Mouse (Mus musculus): ENCODE measurements around the gene Tmco5.
A peak's percentile ranks its signal among the peaks of the same experiment; 100 is the strongest.

Gene Tmco5

GRCm38 (mm10) chr2:116878391-116878790 lies at the start of gene Tmco5:
Gene Tmco5 (plus strand): TSS chr2:116878691.
- no peak for DNase-seq (ENCODE audit: low read depth in 1 of 2, low spot score in 2 of 2)

DNA sequence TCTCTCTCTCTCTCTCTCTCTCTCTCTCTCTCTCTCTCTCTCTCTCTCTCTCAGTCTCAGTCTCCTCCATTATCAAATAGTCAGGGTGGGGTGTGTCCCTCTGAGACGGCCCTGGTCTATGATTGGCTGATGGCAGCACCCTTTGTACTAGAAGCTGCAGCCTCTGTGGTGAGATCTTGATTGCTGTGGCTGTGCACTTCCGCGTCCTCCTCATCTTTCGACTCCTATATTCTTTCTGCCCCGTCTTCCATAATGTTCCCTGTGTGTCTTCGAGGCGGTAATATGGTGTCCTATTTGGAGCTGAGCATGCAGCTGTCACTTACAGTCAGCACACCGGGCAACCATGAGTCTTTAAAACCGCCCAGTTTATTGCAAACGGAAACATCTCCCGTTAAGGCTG lies 46.6 kb upstream of the Tmco5 start:
- DNase-seq (ENCODE audit: low read depth in 1 of 2, low spot score in 2 of 2) = no peak

GRCm38 (mm10) chr2:116837829-116838228 lies 40.7 kb upstream of the Tmco5 start:
- DNase-seq (ENCODE audit: low read depth in 1 of 2, low spot score in 2 of 2) = no peak

- DNase-seq (ENCODE audit: low read depth in 1 of 2, low spot score in 2 of 2) = no peak
These were observed 39.8 kb upstream of the Tmco5 start for GRCm38 (mm10) chr2:116838538-116839197.

- no peak for DNase-seq (ENCODE audit: low read depth in 1 of 2, low spot score in 2 of 2)
These were observed 28.4 kb upstream of the Tmco5 start for GRCm38 (mm10) chr2:116849980-116850636.

- DNase-seq (ENCODE audit: low read depth in 1 of 2, low spot score in 2 of 2) = no peak
These were observed 27.1 kb upstream of the Tmco5 start for GRCm38 (mm10) chr2:116851356-116851755.

GRCm38 (mm10) chr2:116852249-116852648 lies 26.2 kb upstream of the Tmco5 start:
- no peak for DNase-seq (ENCODE audit: low read depth in 1 of 2, low spot score in 2 of 2)

- DNase-seq (ENCODE audit: low read depth in 1 of 2, low spot score in 2 of 2) = no peak
These were observed 19.8 kb upstream of the Tmco5 start for GRCm38 (mm10) chr2:116858703-116859102.

DNA sequence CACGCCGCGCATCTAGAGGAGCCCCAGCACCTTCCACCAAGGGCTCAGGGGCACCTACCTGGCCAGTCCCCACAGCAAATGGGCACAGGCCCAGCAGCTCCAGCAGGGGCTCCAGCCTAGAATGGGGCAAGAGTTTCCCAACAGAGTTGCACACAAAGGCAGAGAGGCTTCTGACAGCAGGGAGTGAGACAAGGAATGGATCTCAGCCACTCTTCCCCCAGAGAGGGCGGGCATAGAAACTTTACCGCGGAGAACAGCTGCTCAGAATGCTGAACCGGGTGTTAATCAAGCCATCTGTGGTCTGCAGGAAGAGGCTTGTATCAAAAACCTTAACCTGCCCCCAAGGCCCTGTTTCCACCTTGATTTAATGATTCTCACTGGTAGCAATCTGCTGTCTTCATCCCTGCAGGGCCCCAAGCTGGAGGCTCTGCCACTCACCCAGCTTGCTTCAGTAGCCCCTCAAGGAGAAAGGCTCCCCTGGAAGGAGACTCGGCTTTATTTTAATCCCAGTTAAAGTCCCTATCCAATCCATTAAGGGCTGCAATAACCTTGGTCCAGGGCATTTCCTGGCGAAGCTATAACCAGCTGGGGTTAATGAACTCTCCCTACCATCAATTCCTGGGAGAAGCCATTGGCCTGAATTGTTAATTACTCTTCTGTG lies 1.4 kb upstream of the Tmco5 start:
- DNase-seq (ENCODE audit: low read depth in 1 of 2, low spot score in 2 of 2) = no peak

- DNase-seq (ENCODE audit: low read depth in 1 of 2, low spot score in 2 of 2) = no peak
These were observed 1.2 kb downstream of the Tmco5 start for GRCm38 (mm10) chr2:116879730-116880129.

DNA sequence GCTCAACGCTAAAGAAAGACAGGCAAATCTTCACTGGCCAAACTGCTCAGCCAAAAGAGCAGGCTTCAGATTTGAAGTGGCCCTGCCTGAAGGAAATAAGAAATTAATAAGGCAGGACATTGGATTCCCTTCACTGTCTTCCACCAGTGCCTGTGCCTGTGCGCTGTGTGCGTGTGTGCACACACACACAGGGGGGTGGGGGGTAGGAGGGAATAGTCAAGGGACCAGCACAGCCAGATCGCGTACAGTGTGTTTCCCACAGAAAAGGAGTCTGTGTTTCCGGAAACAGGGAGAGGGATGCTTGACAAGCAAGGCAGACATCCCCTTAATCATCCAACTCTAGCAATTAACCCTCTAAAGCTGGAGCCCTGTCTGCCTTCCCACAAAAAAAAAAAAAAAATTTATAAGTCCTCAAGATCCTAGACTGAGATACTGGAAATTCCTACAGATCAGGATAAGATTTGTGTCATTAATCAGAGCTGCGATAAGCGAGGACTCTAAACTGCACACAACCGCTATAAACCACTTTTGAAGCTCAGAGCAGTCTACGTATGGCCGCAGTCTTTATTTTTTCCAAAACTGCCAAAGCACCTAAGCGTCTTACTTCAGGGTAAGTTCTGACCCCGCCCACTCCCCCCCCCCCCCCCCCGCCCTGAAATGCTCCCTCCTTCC lies 15.0 kb downstream of the Tmco5 start:
- DNase-seq (ENCODE audit: low read depth in 1 of 2, low spot score in 2 of 2) = no peak

DNA sequence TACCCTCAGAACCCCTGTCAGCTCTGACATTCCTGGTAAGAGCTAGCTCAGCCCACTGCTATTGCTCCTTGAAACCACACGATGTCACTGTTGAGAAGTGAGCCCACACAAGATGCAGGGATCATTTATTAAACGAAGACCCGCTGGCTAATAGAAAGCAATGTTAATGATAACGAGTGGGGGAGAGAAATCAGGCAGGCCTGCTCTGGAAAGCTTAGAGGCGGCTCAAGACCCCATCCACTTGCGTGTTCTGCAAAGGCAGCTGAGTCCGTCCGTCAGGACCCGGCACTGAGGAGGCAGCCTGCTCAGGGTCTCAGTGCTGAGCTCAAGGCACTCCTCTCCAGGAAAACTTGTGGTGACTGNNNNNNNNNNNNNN lies 15.5 kb downstream of the Tmco5 start:
- DNase-seq (ENCODE audit: low read depth in 1 of 2, low spot score in 2 of 2) = no peak

DNA sequence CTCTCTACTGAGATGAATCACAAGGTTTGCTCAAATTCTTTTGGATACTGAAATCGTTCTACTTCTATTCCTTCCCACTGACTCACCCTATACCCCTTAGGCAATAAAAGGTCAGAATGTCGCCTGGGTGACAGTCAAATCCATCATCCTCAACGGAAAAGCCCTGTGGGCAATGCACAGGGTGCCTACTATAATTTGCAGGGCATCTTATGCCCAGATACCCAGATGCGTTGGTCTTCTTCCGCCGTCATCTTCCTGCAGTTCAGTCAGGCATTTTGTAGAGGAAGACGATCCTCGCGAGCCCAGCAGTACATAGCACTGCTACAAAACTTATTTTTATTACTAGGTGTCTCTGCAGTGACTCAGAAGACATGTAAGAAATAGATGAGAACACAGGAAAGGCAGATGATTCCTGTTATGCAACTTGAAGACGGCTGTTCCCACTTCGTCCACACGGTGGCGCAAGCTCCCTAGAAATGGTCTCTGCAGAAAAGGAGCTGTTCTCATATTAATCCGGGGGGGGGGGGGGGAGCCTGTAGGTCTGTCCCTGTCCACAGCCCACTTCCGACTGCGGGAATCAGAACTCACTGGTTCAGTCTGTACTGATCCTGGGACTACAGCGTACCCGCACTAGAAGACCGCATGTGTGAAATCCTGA lies 21.3 kb downstream of the Tmco5 start:
- peak; percentile 41 to 68 for DNase-seq (ENCODE audit: low read depth in 1 of 2, low spot score in 2 of 2)

- no peak for DNase-seq (ENCODE audit: low read depth in 1 of 2, low spot score in 2 of 2)
These were observed 21.9 kb downstream of the Tmco5 start for GRCm38 (mm10) chr2:116900273-116900843.

- DNase-seq (ENCODE audit: low read depth in 1 of 2, low spot score in 2 of 2) = no peak
These were observed 29.8 kb downstream of the Tmco5 start for GRCm38 (mm10) chr2:116908268-116908667.

DNA sequence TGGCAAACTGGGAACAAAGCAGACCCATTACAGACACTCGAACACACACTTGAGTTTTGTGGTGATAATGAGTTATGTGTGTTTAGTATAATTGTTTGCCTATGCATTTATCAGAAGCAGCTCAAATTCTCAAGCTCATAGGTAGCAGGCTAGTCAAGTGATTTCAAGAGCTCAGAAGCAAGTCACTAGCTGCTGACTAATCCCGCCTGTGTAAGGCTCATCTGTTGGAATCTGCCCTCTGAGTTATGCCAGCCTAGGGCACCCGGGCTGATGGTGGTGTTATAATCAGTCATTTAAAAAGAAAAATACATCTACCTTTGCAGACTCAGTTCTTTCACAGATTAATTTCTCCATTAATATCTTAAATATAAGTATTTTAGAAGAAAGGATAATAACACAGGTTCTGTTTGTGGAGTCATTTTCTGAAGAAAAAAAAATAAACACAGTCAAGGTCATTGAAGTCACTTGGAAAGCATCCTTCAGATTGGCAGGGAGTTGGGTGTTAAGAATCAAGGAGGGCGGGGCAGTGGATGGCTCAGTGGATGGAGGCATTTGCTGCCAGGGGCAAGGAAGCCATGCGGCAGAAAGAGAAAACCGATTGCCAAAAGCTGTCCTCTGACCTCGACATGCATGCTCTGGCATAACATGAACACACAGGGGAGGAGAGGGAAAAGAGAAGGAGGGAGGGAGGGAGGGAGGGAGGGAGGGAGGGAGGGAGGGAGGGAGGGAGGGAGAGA lies 34.0 kb downstream of the Tmco5 start:
- no peak for DNase-seq (ENCODE audit: low read depth in 1 of 2, low spot score in 2 of 2)

DNA sequence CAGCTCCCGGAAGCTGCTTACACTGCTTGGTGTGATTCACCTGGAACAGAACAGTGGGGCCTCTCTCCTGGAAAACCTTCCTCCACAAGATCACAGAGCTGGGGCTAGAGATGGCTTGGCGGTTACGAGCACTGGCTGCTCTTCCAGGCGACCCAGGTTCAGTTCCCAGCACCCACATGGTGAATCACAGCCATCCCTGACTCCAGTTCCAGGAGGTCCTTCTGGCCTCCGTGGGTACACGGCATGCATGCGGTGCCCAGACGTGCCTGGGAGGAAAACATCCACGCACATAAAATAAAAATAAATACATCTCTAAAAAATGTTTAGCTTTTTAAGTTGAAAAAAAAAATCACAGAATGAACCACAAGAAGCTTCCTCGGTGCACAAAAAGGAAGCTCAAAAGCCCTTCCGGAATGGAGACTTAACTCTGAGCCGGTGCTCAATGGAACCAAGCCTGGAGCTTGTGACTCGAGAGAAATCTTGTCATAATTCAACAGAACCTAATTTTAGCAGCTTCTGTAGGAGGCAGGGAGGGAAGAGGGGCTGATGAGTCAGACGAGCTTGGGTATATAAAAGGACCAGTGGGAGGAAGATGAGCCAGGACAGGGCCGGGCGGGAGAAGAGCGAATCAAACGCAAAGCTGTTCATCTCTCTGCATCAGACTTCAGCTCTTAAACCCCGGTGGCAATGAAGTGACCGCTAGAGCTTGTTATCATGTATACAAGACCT lies 35.4 kb downstream of the Tmco5 start:
- DNase-seq (ENCODE audit: low read depth in 1 of 2, low spot score in 2 of 2) = no peak

DNA sequence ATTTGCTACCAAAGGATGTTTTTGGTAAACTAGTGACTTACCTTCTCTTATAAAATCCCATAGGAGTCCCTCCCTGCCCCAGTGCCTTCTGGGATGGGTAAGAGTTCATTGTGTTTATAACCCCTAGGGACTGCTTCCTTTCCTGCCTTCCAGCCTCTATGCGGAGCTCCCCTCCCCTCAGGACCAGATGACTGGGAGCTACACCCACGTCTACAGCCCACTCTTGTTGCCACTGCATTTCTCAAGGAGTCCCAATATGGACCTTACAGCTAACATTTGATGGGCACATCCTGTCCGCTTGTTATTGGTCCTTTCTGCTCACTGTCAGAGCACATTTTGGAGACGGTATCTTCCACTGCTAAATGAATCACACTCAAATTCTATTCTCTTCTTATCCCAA lies 36.1 kb downstream of the Tmco5 start:
- no peak for DNase-seq (ENCODE audit: low read depth in 1 of 2, low spot score in 2 of 2)

DNA sequence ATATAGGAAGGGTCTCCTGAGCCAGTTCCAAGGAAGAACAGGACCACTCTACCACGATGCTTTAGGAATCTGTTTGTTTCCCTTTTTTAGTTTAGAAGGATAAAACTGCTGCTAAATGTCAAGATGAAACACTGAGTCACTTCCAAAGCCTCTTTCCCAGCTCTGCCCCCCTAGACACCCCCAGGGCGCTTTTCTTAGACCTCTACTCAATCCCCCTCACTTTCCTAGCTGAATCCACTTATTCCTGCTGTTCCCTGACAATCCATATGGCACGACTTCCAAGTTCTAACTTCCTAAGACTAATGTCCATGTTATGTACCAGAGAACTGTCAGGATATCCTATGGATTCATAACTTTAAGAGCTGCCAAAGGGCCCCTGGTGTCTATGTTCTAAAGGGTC lies 40.1 kb downstream of the Tmco5 start:
- DNase-seq (ENCODE audit: low read depth in 1 of 2, low spot score in 2 of 2) = no peak

All from monocyte, adult 2 months (primary cell).